Mouse (Mus musculus) CD4-positive, CD25-positive, alpha-beta regulatory T cell, adult 2 months (primary cell): Measurements from ENCODE around the gene Slc6a20b.
A peak's percentile ranks its signal among the peaks of the same experiment; 100 is the strongest.
"Not testable (repeated sequence)": the region's sequence is repeated elsewhere in the genome, so short reads cannot be mapped to it uniquely, and the experiment has no call there.

ENCODE experiments used
- DNase-seq: peaks from one replicate; pipeline ENCODE4 v3.0.0-alpha.2; 2012; ENCODE audit warnings: low read depth, low spot score

Slc6a20b gene

GRCm38 (mm10) chr9:123632281-123632680 is at the start of gene Slc6a20b:
Gene Slc6a20b (minus strand): TSS chr9:123632565.
- DNase-seq, result no peak

GRCm38 (mm10) chr9:123679198-123679597 is 46.8 kb upstream of the Slc6a20b start:
- DNase-seq, result no peak

GRCm38 (mm10) chr9:123678327-123679105 is 46.2 kb upstream of the Slc6a20b start, which contains the start of the genes Ccr9 and Slc6a20a:
Gene Ccr9 (plus strand): TSS chr9:123678439.
Gene Slc6a20a (minus strand): TSS chr9:123678885.
- peak; percentile 38 for DNase-seq

- DNase-seq, result peak; percentile 83
Measured at GRCm38 (mm10) chr9:123665645-123666044, 33.3 kb upstream of the Slc6a20b start.

- DNase-seq, result not testable (repeated sequence)
Measured at GRCm38 (mm10) chr9:123659986-123660676, 27.8 kb upstream of the Slc6a20b start.

GRCm38 (mm10) chr9:123658981-123659380 is 26.6 kb upstream of the Slc6a20b start:
- DNase-seq, result no peak

- no peak for DNase-seq
Measured at GRCm38 (mm10) chr9:123657457-123657856, 25.1 kb upstream of the Slc6a20b start.

- no peak for DNase-seq
Measured at GRCm38 (mm10) chr9:123651369-123651768, 19.0 kb upstream of the Slc6a20b start.

- no peak for DNase-seq
Measured at GRCm38 (mm10) chr9:123649785-123650511, 17.6 kb upstream of the Slc6a20b start.

- no peak for DNase-seq
Measured at GRCm38 (mm10) chr9:123640106-123640505, 7.7 kb upstream of the Slc6a20b start.

GRCm38 (mm10) chr9:123638668-123639089 is 6.3 kb upstream of the Slc6a20b start:
- DNase-seq, result peak; percentile 56

- DNase-seq, result no peak
Measured at GRCm38 (mm10) chr9:123638231-123638630, 5.9 kb upstream of the Slc6a20b start.

GRCm38 (mm10) chr9:123636771-123637170 is 4.4 kb upstream of the Slc6a20b start:
- no peak for DNase-seq

- no peak for DNase-seq
Measured at GRCm38 (mm10) chr9:123632993-123633392, 628 bp upstream of the Slc6a20b start.

- no peak for DNase-seq
Measured at GRCm38 (mm10) chr9:123631666-123632065, 699 bp downstream of the Slc6a20b start.

- no peak for DNase-seq
Measured at GRCm38 (mm10) chr9:123625821-123626220, 6.5 kb downstream of the Slc6a20b start.

GRCm38 (mm10) chr9:123624741-123625140 is 7.6 kb downstream of the Slc6a20b start:
- no peak for DNase-seq

- DNase-seq, result no peak
Measured at GRCm38 (mm10) chr9:123620311-123621098, 11.9 kb downstream of the Slc6a20b start.

GRCm38 (mm10) chr9:123601529-123601928 is 30.8 kb downstream of the Slc6a20b start:
- no peak for DNase-seq

- no peak for DNase-seq
Measured at GRCm38 (mm10) chr9:123597376-123597775, 35.0 kb downstream of the Slc6a20b start.

GRCm38 (mm10) chr9:123596910-123597309 is 35.5 kb downstream of the Slc6a20b start:
- no peak for DNase-seq
